Mouse (Mus musculus): ENCODE measurements around the gene Gm3278.
"Not testable (repeated sequence)": the region's sequence is repeated elsewhere in the genome, so short reads cannot be mapped to it uniquely, and the experiment has no call there.

The Gm3278 gene

DNA sequence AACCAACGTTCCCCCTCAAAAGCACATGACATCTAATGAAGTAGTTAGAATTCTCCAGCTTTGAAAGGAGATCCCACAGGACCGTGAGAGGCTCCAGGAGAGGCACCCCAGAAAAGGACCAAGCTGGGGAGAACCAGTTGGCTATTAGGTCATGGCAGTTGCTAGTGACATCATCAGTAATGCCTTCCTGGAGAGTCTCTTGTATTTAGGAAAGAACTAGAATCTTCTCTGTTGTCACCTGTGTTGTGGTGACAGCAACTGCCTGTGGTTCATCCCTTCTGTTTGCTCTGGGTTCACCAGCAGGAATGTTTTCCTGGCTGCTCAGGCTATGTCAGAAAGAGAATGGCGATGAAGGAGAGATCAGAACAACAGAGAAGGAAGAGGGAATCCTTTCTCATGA lies at the start of gene Gm3278:
Gene Gm3278, plus strand, starts transcription at position 301 of the 400 bp plus-strand sequence.
- DNase-seq, result not testable (repeated sequence)

DNA sequence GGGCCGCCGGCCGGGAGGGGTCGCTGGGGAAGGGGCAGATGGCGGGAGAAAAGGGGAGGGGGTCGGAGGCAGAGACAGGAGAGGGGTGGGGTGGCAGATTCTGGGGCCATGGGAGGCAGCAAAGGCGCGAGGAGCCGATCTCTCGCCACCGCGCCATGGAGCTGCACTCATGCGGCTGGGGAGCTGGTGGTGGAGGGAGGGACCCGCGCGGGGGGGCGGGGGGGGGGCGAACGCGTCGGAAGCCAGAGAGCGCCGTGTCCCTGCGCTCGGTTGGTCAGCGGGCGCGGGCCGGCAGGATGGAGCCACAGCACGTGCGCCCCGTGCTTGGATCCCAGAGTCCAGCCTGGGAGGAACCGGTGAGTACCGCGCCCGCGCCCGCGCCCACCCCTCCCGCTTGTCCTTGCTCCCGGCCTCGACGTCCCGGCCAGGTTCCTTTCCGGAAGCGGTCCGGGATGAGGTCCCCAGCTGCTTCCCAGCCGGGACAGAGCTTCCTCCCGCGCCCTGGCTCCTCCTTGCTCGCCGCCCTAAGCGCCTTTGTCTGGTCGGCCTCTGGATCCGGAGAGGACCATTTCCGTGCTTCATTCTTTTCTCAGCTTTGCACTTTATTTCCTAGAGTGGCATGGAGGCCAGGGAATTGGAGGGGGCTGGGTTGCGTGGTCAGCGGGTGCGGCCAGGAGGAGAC lies 36.8 kb upstream of the Gm3278 start, which contains the start of gene Gm3264:
Gene Gm3264, plus strand, starts transcription at position 278 of the 682 bp plus-strand sequence.
- DNase-seq, result not testable (repeated sequence)

Measured in thymus, postnatal 4 days (tissue).